Mouse (Mus musculus) liver, adult 2 months (tissue): ENCODE results near the gene Hhipl1. TPM values are rescaled to one million over a fixed set of nuclear protein-coding genes. Genes with fewer than 3 reads are reported as not detected.

Experiments
- DNase-seq: peaks from one replicate; pipeline ENCODE4 v3.0.0-alpha.2; 2011; ENCODE audit warnings: low read depth, low spot score; ENCODE audit errors: extremely low read depth
- H3K27ac ChIP-seq: fragments of 200-500 bp; replicated peaks from 2 replicates; pipeline ENCODE4 v1.5.1; 2012; ENCODE audit warnings: low read depth, mild to moderate bottlenecking, control low read depth, inconsistent platforms, low read length; ENCODE audit not compliant: insufficient read depth
- H3K27me3 ChIP-seq: fragments of 200-500 bp; 2 replicates; pipeline ENCODE4 v1.6.1; 2012; ENCODE audit warnings: mild to moderate bottlenecking, moderate library complexity, low read length, inconsistent platforms; ENCODE audit not compliant: control insufficient read depth, insufficient read depth
- H3K36me3 ChIP-seq: fragments of 200-500 bp; 2 replicates; pipeline ENCODE4 v1.6.1; 2012; ENCODE audit warnings: low read length, inconsistent platforms; ENCODE audit not compliant: control insufficient read depth, insufficient read depth
- H3K4me1 ChIP-seq: fragments of 200-500 bp; 2 replicates; pipeline ENCODE4 v1.6.1; 2011; ENCODE audit warnings: low read length; ENCODE audit not compliant: control insufficient read depth, insufficient read depth
- H3K4me3 ChIP-seq: fragments of 200-500 bp; 2 replicates; pipeline ENCODE4 v1.5.1; 2011; ENCODE audit warnings: low read depth, mild to moderate bottlenecking, control low read depth, low read length, moderate library complexity; ENCODE audit not compliant: insufficient read depth
- H3K79me2 ChIP-seq: fragments of 200-500 bp; 2 replicates; pipeline ENCODE4 v1.6.1; 2012; ENCODE audit warnings: inconsistent platforms, mild to moderate bottlenecking, low read length, moderate library complexity; ENCODE audit not compliant: control insufficient read depth, insufficient read depth
- H3K9ac ChIP-seq: fragments of 200-500 bp; 2 replicates; pipeline ENCODE4 v1.6.1; 2012; ENCODE audit warnings: low read depth, mild to moderate bottlenecking, control low read depth, inconsistent platforms, low read length
- CTCF ChIP-seq: fragments of 200-500 bp; IDR thresholded peaks from 2 replicates; pipeline ENCODE4 v1.5.1; 2011; ENCODE audit warnings: low read depth, low read length, control low read depth
- POLR2A ChIP-seq: fragments of 200-500 bp; IDR thresholded peaks from 2 replicates; pipeline ENCODE4 v1.6.1; 2011; ENCODE audit warnings: low read length, control low read depth; ENCODE audit not compliant: insufficient read depth; ENCODE audit errors: extremely low read depth
- WGBS: fragments of 180-500 bp; shearing (Covaris S2); methylation state at CpG from one replicate; pipeline ENCODE4 v1.1.7; 2018; 5-methylcytosine and 5-hydroxymethylcytosine counted together
- polyA plus RNA-seq: library from polyadenylated mRNA; depleted of rRNA; stranded (reverse); fragments of >200 nt; gene quantifications from 2 replicates; pipeline ENCODE4 v1.2.3, GENCODE M21; 2012
- total RNA-seq: library from RNA; depleted of rRNA; stranded (reverse); fragments of >200 nt; gene quantifications from 2 replicates; pipeline ENCODE4 v1.2.3, GENCODE M21; 2014

Gene Hhipl1
- total and polyA plus RNA-seq, 2 experiments, result 0.50 to 0.55 TPM

DNA sequence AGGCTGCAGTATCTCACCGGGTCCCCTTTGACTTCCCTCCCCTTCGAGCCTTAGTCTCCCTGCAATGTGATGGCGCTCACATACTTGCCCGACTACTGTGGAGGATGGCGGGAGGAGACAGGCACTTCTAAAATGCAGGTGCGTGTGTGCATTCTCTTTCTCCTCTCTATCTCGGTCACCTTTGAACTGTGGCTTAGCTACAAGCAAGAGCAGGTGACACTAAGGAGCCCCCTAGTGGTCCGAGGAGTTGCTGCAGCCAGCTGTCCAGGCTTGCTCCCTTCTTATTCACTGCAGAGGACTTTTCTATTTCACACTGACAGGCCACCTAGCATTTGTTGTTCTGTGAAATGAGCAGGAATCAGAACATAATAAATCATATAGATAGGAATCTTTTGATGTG, 13.1 kb upstream of the Hhipl1 start:
- Histone ChIP-seq H3K4me1 (peaks cover 2% of the 10 kb centered on the region; the same call in 1 of the 2 replicates), H3K9ac (no peak overlapping the region), H3K27ac (no peak overlapping the region), H3K36me3 (no peaks in the 10 kb centered on the region), H3K4me3 (no peak overlapping the region), H3K79me2 (no peaks in the 10 kb centered on the region), H3K27me3 (no peaks in the 10 kb centered on the region)
- peak; percentile 71 for DNase-seq
- TF ChIP-seq CTCF, result peak; percentile 97
- TF ChIP-seq POLR2A, result no peak
- 1% methylated on average over 8 of the region's 8 CpGs for WGBS

DNA sequence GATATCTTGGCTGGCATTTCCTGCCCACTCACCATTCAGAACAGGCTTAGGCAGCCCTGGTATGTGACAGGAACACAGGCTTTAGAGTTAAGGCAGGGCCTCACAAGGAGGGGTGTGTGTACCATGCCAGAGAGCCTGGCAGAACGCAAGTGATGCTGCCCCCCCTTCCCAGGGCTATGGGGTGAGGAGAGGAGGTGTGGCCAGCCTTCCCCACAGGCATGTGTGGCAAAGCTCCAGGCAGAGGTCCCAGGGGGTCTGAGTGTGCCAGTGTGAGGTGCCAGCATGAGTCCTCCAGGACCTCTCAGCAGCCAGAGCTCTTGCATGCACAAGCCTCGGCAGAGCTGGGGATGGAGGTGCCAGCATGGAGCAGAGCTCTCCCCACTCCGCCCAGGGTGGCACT, 11.4 kb upstream of the Hhipl1 start:
- peaks cover 2% of the 10 kb centered on the region; the same call in 1 of the 2 replicates for H3K4me1 ChIP-seq
- TF ChIP-seq POLR2A (no peak), CTCF (no peak)
- H3K79me2 ChIP-seq, result no peaks in the 10 kb centered on the region
- H3K27ac ChIP-seq, result no peak overlapping the region
- no peak overlapping the region for H3K9ac ChIP-seq
- H3K27me3 ChIP-seq, result no peaks in the 10 kb centered on the region
- no peak for DNase-seq
- H3K4me3 ChIP-seq, result no peak overlapping the region
- H3K36me3 ChIP-seq, result no peaks in the 10 kb centered on the region
- WGBS, result 80% methylated on average over 3 of the region's 3 CpGs

DNA sequence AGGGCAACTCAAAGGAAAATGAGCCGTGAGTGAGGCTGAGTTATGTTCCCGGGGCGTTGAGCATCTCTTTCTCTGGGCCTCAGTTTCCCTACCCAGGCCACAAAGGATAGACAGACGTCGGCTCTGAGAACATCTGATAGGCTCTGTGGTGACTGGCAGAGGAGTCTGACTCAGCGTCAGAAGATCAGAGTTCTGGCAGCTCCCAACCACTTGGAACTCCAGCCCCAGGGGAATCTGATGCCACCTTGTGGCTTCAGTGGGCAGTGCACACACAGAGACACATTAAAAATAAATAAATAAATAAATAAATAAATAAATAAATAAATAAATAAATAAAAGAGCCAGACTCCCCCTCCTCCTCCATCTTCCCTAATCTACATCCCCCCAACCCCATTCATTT, 9.0 kb upstream of the Hhipl1 start:
- WGBS, result 80% methylated on average over 6 of the region's 6 CpGs
- no peak for DNase-seq

DNA sequence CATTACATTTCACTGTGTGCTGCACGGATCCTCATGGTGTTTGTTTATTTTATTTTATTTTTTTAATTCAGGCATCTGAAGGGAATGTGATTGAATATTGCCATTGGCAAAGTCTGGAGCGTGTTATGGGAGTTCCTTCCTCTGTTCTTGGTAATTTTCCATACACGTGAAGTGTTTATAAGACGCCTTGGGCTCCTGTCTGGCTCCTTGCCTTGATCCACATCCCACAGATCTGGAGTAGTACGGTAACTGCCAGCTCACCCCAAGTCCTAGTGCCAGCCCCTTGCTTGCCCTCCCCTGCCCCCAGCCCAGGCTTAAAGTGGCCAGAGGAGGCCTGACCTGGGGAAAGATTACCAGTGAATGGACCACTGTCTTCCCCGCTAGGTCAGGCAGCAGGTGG, 5.1 kb upstream of the Hhipl1 start:
- no peaks in the 10 kb centered on the region for H3K27me3 ChIP-seq
- TF ChIP-seq POLR2A (no peak), CTCF (no peak)
- no peak overlapping the region for H3K9ac ChIP-seq
- H3K4me1 ChIP-seq, result no peaks in the 10 kb centered on the region
- H3K36me3 ChIP-seq, result no peaks in the 10 kb centered on the region
- no peak overlapping the region for H3K27ac ChIP-seq
- no peaks in the 10 kb centered on the region for H3K79me2 ChIP-seq
- H3K4me3 ChIP-seq, result no peak overlapping the region
- no peak for DNase-seq
- 89% methylated on average over 6 of the region's 6 CpGs for WGBS

More for the DNA sequence above, 9.0 kb upstream of the Hhipl1 start:
- no peaks in the 10 kb centered on the region for H3K36me3 ChIP-seq
- no peak overlapping the region for H3K4me3 ChIP-seq
- no peaks in the 10 kb centered on the region for H3K79me2 ChIP-seq
- no peak overlapping the region for H3K9ac ChIP-seq
- no peak overlapping the region for H3K27ac ChIP-seq
- H3K27me3 ChIP-seq, result no peaks in the 10 kb centered on the region
- TF ChIP-seq CTCF (peak; percentile 45; the same call in 1 of the 2 replicates), POLR2A (no peak)
- H3K4me1 ChIP-seq, result peaks cover 2% of the 10 kb centered on the region; the same call in 1 of the 2 replicates

DNA sequence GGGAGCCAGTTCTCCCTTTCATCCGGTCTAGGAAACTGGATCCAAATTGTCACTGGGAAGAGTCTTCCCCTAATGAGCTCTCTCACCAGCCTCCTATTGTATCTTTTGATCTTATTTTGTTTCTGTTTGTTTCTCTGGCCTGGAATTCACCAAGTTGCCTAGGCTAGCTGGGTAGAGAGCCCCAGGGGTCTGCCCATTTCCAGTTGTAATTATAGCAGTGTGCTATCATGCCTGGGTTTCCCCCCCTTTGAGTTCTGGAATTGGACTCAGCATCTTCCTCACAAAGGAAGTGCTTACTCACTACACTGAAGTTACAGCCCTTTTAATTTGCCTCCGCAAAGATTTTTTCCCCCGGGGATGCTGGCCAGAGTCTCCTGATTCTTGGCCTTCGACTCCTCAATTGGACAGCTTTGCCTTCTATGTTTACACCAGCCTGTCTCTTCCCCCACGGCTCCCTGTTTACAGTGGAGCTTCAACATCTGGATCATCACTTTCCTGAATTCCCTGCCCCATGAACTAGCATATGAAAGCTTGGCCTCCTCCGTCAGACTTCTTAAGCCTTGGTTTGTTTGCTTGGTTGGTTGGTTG, 2.2 kb upstream of the Hhipl1 start:
- Histone ChIP-seq H3K79me2 (no peaks in the 10 kb centered on the region), H3K27me3 (no peaks in the 10 kb centered on the region), H3K9ac (no peak overlapping the region), H3K4me3 (no peak overlapping the region), H3K27ac (no peak overlapping the region), H3K36me3 (no peaks in the 10 kb centered on the region), H3K4me1 (no peaks in the 10 kb centered on the region)
- WGBS, result 44% methylated on average over 6 of the region's 6 CpGs
- DNase-seq, result peak; percentile 17
- TF ChIP-seq POLR2A, result no peak
- no peak for TF ChIP-seq CTCF

DNA sequence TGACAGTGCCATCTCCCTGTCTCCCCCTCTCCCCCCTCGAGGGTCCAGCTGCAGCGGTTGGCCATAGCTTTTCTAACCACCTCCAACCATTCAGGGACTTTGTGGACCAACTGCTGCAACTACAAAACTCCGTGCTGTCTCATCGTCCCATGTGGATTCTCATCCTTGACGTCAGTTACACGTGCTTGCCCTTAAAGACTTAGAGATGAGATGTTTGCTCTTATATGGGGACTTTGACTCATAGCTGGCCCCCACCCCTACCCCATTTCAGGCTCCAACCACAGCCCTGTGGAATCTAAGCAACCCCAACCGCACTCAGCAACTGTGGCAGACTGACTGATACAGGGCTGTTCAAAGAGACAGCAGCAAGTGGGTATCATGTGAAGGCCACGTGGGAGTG, 898 bp upstream of the Hhipl1 start:
- no peaks in the 10 kb centered on the region for H3K79me2 ChIP-seq

More for the DNA sequence above, 898 bp upstream of the Hhipl1 start:
- Histone ChIP-seq H3K27ac (no peak overlapping the region), H3K36me3 (no peaks in the 10 kb centered on the region), H3K27me3 (no peaks in the 10 kb centered on the region), H3K9ac (no peak overlapping the region), H3K4me1 (no peaks in the 10 kb centered on the region), H3K4me3 (no peak overlapping the region)
- DNase-seq, result no peak
- TF ChIP-seq CTCF, result no peak
- no peak for TF ChIP-seq POLR2A
- WGBS, result 65% methylated on average over 8 of the region's 8 CpGs
